Mouse (Mus musculus) kidney, embryonic 14.5 days (tissue): ENCODE data around the gene Ccni. TPM values are rescaled to one million over a fixed set of nuclear protein-coding genes. Genes with fewer than 3 reads are reported as not detected.
A peak's percentile ranks its signal among the peaks of the same experiment; 100 is the strongest.

Experiments used
- ATAC-seq: fragments of 200-750 bp; cut with Nextera tagmentation; 2 replicates; pipeline ENCODE4 v1.8.0; 2017; ENCODE audit warnings: moderate number of reproducible peaks, mild to moderate bottlenecking, moderate TSS enrichment, moderate library complexity; ENCODE audit not compliant: low FRiP score, low TSS enrichment
- H3K27ac ChIP-seq: fragments of 300-500 bp; sonication (generic); 2 replicates; pipeline ENCODE4 v1.5.1; 2014; ENCODE audit warnings: low read depth, mild to moderate bottlenecking, low read length, moderate library complexity, mixed read lengths
- H3K27me3 ChIP-seq: fragments of 300-500 bp; sonication (generic); 2 replicates; pipeline ENCODE4 v1.6.1; 2014; ENCODE audit warnings: mild to moderate bottlenecking, low read length; ENCODE audit not compliant: control insufficient read depth, insufficient read depth
- H3K36me3 ChIP-seq: fragments of 300-500 bp; sonication (generic); 2 replicates; pipeline ENCODE4 v1.6.1; 2014; ENCODE audit warnings: low read length, mixed read lengths; ENCODE audit not compliant: control insufficient read depth, insufficient read depth
- H3K4me1 ChIP-seq: fragments of 300-500 bp; sonication (generic); 2 replicates; pipeline ENCODE4 v1.6.1; 2014; ENCODE audit warnings: low read length, mixed read lengths; ENCODE audit not compliant: control insufficient read depth, insufficient read depth
- H3K4me2 ChIP-seq: fragments of 300-500 bp; sonication (generic); replicated peaks from 2 replicates; pipeline ENCODE4 v1.6.1; 2014; ENCODE audit warnings: low read depth, mild to moderate bottlenecking, low read length
- H3K4me3 ChIP-seq: fragments of 300-500 bp; sonication (generic); 2 replicates; pipeline ENCODE4 v1.5.1; 2014; ENCODE audit warnings: mild to moderate bottlenecking, low read length
- H3K9ac ChIP-seq: fragments of 300-500 bp; sonication (generic); 2 replicates; pipeline ENCODE4 v1.6.1; 2014; ENCODE audit warnings: low read depth, mild to moderate bottlenecking, low read length, moderate library complexity
- H3K9me3 ChIP-seq: fragments of 300-500 bp; sonication (generic); 2 replicates; pipeline ENCODE4 v1.6.1; 2016; ENCODE audit warnings: low read length; ENCODE audit not compliant: control insufficient read depth
- WGBS: fragments of 180-500 bp; shearing (Covaris S2); extraction: QIAGEN DNeasy Blood & Tissue Kit; methylation state at CpG from one replicate; pipeline ENCODE4 v1.1.7; 2014; 5-methylcytosine and 5-hydroxymethylcytosine counted together
- polyA plus RNA-seq: library from polyadenylated mRNA; unstranded; fragments of >200 nt; fragmentation: Nextera tagmentation; extraction: Ambion mirVana; gene quantifications from 2 replicates; pipeline ENCODE4 v1.2.1, GENCODE M21; 2014

The Ccni gene
- polyA plus RNA-seq, 1 experiment from 2014 or later = 159 TPM

- H3K27ac ChIP-seq = peak overlapping the region; percentile 91
- H3K4me3 ChIP-seq = no peak overlapping the region; the same call in 1 of the 2 replicates
These were observed 1.3 kb upstream of the Ccni start for GRCm38 (mm10) chr5:93207555-93207954.

GRCm38 (mm10) chr5:93207006-93207348, 682 bp upstream of the Ccni start:
- Histone ChIP-seq H3K4me1 (peaks cover 12% of the 10 kb centered on the region; the same call in 1 of the 2 replicates), H3K9me3 (no peaks in the 10 kb centered on the region), H3K9ac (peak overlapping the region; percentile 95), H3K27ac (peak overlapping the region; percentile 91), H3K4me3 (peak overlapping the region; percentile 92), H3K27me3 (no peaks in the 10 kb centered on the region), H3K4me2 (peak overlapping the region; percentile 61), H3K36me3 (peaks cover 2% of the 10 kb centered on the region; the same call in 1 of the 2 replicates)
- WGBS = 3% methylated on average over 6 of the region's 6 CpGs
- ATAC-seq = peak; percentile 33

More at GRCm38 (mm10) chr5:93207555-93207954, 1.3 kb upstream of the Ccni start:
- Histone ChIP-seq H3K4me1 (peaks cover 12% of the 10 kb centered on the region; the same call in 1 of the 2 replicates), H3K4me2 (peak overlapping the region; percentile 61), H3K9ac (peak overlapping the region; percentile 7; the same call in 1 of the 2 replicates), H3K36me3 (no peaks in the 10 kb centered on the region), H3K9me3 (no peaks in the 10 kb centered on the region), H3K27me3 (no peaks in the 10 kb centered on the region)
- no peak for ATAC-seq
- 54% methylated on average over 1 of the region's 1 CpGs for WGBS

GRCm38 (mm10) chr5:93205371-93206108, 755 bp downstream of the Ccni start:
- no peaks in the 10 kb centered on the region for H3K27me3 ChIP-seq
- peak; percentile 59; the same call in 1 of the 2 replicates for ATAC-seq
- WGBS = under 1% methylated on average over 58 of the region's 63 CpGs
- peak overlapping the region; percentile 91 for H3K27ac ChIP-seq
- H3K4me1 ChIP-seq = peaks cover 12% of the 10 kb centered on the region; the same call in 1 of the 2 replicates
- peak overlapping the region; percentile 75 for H3K4me2 ChIP-seq
- H3K9me3 ChIP-seq = no peaks in the 10 kb centered on the region
- peaks cover 14% of the 10 kb centered on the region; the same call in 1 of the 2 replicates for H3K36me3 ChIP-seq
- peak overlapping the region; percentile 95 for H3K9ac ChIP-seq
- H3K4me3 ChIP-seq = peak overlapping the region; percentile 92

- Histone ChIP-seq H3K4me3 (no peak overlapping the region), H3K27ac (no peak overlapping the region), H3K4me2 (no peak overlapping the region), H3K36me3 (peaks cover 46% of the 10 kb centered on the region), H3K9ac (no peak overlapping the region), H3K4me1 (peaks cover 6% of the 10 kb centered on the region; the same call in 1 of the 2 replicates), H3K9me3 (no peaks in the 10 kb centered on the region), H3K27me3 (no peaks in the 10 kb centered on the region)
- ATAC-seq = no peak
- WGBS = 45% methylated on average over 1 of the region's 1 CpGs
These were observed 5.1 kb downstream of the Ccni start for GRCm38 (mm10) chr5:93201181-93201580.

- Histone ChIP-seq H3K4me3 (no peak overlapping the region), H3K4me1 (no peaks in the 10 kb centered on the region), H3K27me3 (no peaks in the 10 kb centered on the region), H3K9me3 (no peaks in the 10 kb centered on the region), H3K4me2 (no peak overlapping the region), H3K9ac (no peak overlapping the region), H3K27ac (no peak overlapping the region), H3K36me3 (peaks cover 53% of the 10 kb centered on the region)
- WGBS = 77% methylated on average over 3 of the region's 3 CpGs
- ATAC-seq = no peak
These were observed 8.1 kb downstream of the Ccni start for GRCm38 (mm10) chr5:93198232-93198631.

GRCm38 (mm10) chr5:93190428-93190827, 15.9 kb downstream of the Ccni start:
- ATAC-seq = no peak
- H3K4me2 ChIP-seq = no peak overlapping the region
- H3K27me3 ChIP-seq = no peaks in the 10 kb centered on the region
- 96% methylated on average over 5 of the region's 5 CpGs for WGBS
- H3K4me1 ChIP-seq = no peaks in the 10 kb centered on the region
- peaks cover 56% of the 10 kb centered on the region for H3K36me3 ChIP-seq
- no peak overlapping the region for H3K9ac ChIP-seq
- no peak overlapping the region for H3K4me3 ChIP-seq
- no peaks in the 10 kb centered on the region for H3K9me3 ChIP-seq
- H3K27ac ChIP-seq = no peak overlapping the region

- H3K4me3 ChIP-seq = no peak overlapping the region
- no peak overlapping the region for H3K27ac ChIP-seq
- no peaks in the 10 kb centered on the region for H3K27me3 ChIP-seq
- H3K9me3 ChIP-seq = no peaks in the 10 kb centered on the region
- H3K36me3 ChIP-seq = peaks cover 63% of the 10 kb centered on the region
- 82% methylated on average over 3 of the region's 3 CpGs for WGBS
- H3K4me1 ChIP-seq = no peaks in the 10 kb centered on the region
- no peak overlapping the region for H3K9ac ChIP-seq
- no peak overlapping the region for H3K4me2 ChIP-seq
- ATAC-seq = no peak
These were observed 16.7 kb downstream of the Ccni start for GRCm38 (mm10) chr5:93189607-93190006.

- no peaks in the 10 kb centered on the region for H3K27me3 ChIP-seq
- H3K9me3 ChIP-seq = no peaks in the 10 kb centered on the region
- no peak overlapping the region for H3K9ac ChIP-seq
- H3K27ac ChIP-seq = no peak overlapping the region
- WGBS = 95% methylated on average over 6 of the region's 6 CpGs
- no peak for ATAC-seq
- no peaks in the 10 kb centered on the region for H3K4me1 ChIP-seq
- H3K4me2 ChIP-seq = no peak overlapping the region
- no peak overlapping the region for H3K4me3 ChIP-seq
- peaks cover 72% of the 10 kb centered on the region for H3K36me3 ChIP-seq
These were observed 21.7 kb downstream of the Ccni start for GRCm38 (mm10) chr5:93184548-93184947.

- ATAC-seq = no peak
- 78% methylated on average over 6 of the region's 6 CpGs for WGBS
- H3K9me3 ChIP-seq = no peaks in the 10 kb centered on the region
- H3K4me2 ChIP-seq = no peak overlapping the region
- H3K9ac ChIP-seq = no peak overlapping the region
- H3K27me3 ChIP-seq = no peaks in the 10 kb centered on the region
- no peak overlapping the region for H3K4me3 ChIP-seq
- H3K36me3 ChIP-seq = peaks cover 65% of the 10 kb centered on the region
- no peak overlapping the region for H3K27ac ChIP-seq
- H3K4me1 ChIP-seq = no peaks in the 10 kb centered on the region
These were observed 23.0 kb downstream of the Ccni start for GRCm38 (mm10) chr5:93183311-93183710.
